Mouse (Mus musculus) liver, adult 2 months (tissue): ENCODE data around the gene Camkk2. TPM values are rescaled to one million over a fixed set of nuclear protein-coding genes. Genes with fewer than 3 reads are reported as not detected.

Experiments
- DNase-seq: peaks from one replicate; pipeline ENCODE4 v3.0.0-alpha.2; 2011; ENCODE audit warnings: low read depth, low spot score; ENCODE audit errors: extremely low read depth
- H3K27ac ChIP-seq: fragments of 200-500 bp; replicated peaks from 2 replicates; pipeline ENCODE4 v1.5.1; 2012; ENCODE audit warnings: low read depth, mild to moderate bottlenecking, control low read depth, inconsistent platforms, low read length; ENCODE audit not compliant: insufficient read depth
- H3K27me3 ChIP-seq: fragments of 200-500 bp; 2 replicates; pipeline ENCODE4 v1.6.1; 2012; ENCODE audit warnings: mild to moderate bottlenecking, moderate library complexity, low read length, inconsistent platforms; ENCODE audit not compliant: control insufficient read depth, insufficient read depth
- H3K36me3 ChIP-seq: fragments of 200-500 bp; 2 replicates; pipeline ENCODE4 v1.6.1; 2012; ENCODE audit warnings: low read length, inconsistent platforms; ENCODE audit not compliant: control insufficient read depth, insufficient read depth
- H3K4me1 ChIP-seq: fragments of 200-500 bp; 2 replicates; pipeline ENCODE4 v1.6.1; 2011; ENCODE audit warnings: low read length; ENCODE audit not compliant: control insufficient read depth, insufficient read depth
- H3K4me3 ChIP-seq: fragments of 200-500 bp; 2 replicates; pipeline ENCODE4 v1.5.1; 2011; ENCODE audit warnings: low read depth, mild to moderate bottlenecking, control low read depth, low read length, moderate library complexity; ENCODE audit not compliant: insufficient read depth
- H3K79me2 ChIP-seq: fragments of 200-500 bp; 2 replicates; pipeline ENCODE4 v1.6.1; 2012; ENCODE audit warnings: inconsistent platforms, mild to moderate bottlenecking, low read length, moderate library complexity; ENCODE audit not compliant: control insufficient read depth, insufficient read depth
- H3K9ac ChIP-seq: fragments of 200-500 bp; 2 replicates; pipeline ENCODE4 v1.6.1; 2012; ENCODE audit warnings: low read depth, mild to moderate bottlenecking, control low read depth, inconsistent platforms, low read length
- CTCF ChIP-seq: fragments of 200-500 bp; IDR thresholded peaks from 2 replicates; pipeline ENCODE4 v1.5.1; 2011; ENCODE audit warnings: low read depth, low read length, control low read depth
- POLR2A ChIP-seq: fragments of 200-500 bp; IDR thresholded peaks from 2 replicates; pipeline ENCODE4 v1.6.1; 2011; ENCODE audit warnings: low read length, control low read depth; ENCODE audit not compliant: insufficient read depth; ENCODE audit errors: extremely low read depth
- WGBS: fragments of 180-500 bp; shearing (Covaris S2); methylation state at CpG from one replicate; pipeline ENCODE4 v1.1.7; 2018; 5-methylcytosine and 5-hydroxymethylcytosine counted together
- polyA plus RNA-seq: library from polyadenylated mRNA; depleted of rRNA; stranded (reverse); fragments of >200 nt; gene quantifications from 2 replicates; pipeline ENCODE4 v1.2.3, GENCODE M21; 2012
- total RNA-seq: library from RNA; depleted of rRNA; stranded (reverse); fragments of >200 nt; gene quantifications from 2 replicates; pipeline ENCODE4 v1.2.3, GENCODE M21; 2014

The Camkk2 gene
- total and polyA plus RNA-seq, 2 experiments: 6.3 to 17.7 TPM

GRCm38 (mm10) chr5:122820777-122821523 is 41.7 kb upstream of the Camkk2 start, which contains the start of gene Anapc5:
Gene Anapc5 (minus strand): TSS chr5:122821339.
- peaks cover 2% of the 10 kb centered on the region; the same call in 1 of the 2 replicates for H3K4me1 ChIP-seq
- under 1% methylated on average over 55 of the region's 55 CpGs for WGBS

GRCm38 (mm10) chr5:122812699-122813098 is 33.5 kb upstream of the Camkk2 start:
- no peak overlapping the region for H3K27ac ChIP-seq
- no peaks in the 10 kb centered on the region for H3K27me3 ChIP-seq
- WGBS: 89% methylated on average over 3 of the region's 3 CpGs
- H3K79me2 ChIP-seq: no peaks in the 10 kb centered on the region
- H3K9ac ChIP-seq: no peak overlapping the region
- no peak overlapping the region for H3K4me3 ChIP-seq
- no peaks in the 10 kb centered on the region for H3K4me1 ChIP-seq
- TF ChIP-seq POLR2A: no peak
- no peak for TF ChIP-seq CTCF
- no peak for DNase-seq
- H3K36me3 ChIP-seq: peaks cover 42% of the 10 kb centered on the region

More at GRCm38 (mm10) chr5:122820777-122821523, 41.7 kb upstream of the Camkk2 start, which contains the start of gene Anapc5:
- peak within 1 kb of the TSS; percentile 85 for H3K9ac ChIP-seq
- H3K4me3 ChIP-seq: peak within 1 kb of the TSS; percentile 92
- DNase-seq: peak; percentile 92
- peaks cover 3% of the 10 kb centered on the region; the same call in 1 of the 2 replicates for H3K79me2 ChIP-seq
- peak within 1 kb of the TSS; percentile 77 for H3K27ac ChIP-seq
- TF ChIP-seq POLR2A: peak; percentile 73
- no peak for TF ChIP-seq CTCF
- H3K36me3 ChIP-seq: peaks cover 17% of the 10 kb centered on the region; the same call in 1 of the 2 replicates
- no peaks in the 10 kb centered on the region for H3K27me3 ChIP-seq

DNA sequence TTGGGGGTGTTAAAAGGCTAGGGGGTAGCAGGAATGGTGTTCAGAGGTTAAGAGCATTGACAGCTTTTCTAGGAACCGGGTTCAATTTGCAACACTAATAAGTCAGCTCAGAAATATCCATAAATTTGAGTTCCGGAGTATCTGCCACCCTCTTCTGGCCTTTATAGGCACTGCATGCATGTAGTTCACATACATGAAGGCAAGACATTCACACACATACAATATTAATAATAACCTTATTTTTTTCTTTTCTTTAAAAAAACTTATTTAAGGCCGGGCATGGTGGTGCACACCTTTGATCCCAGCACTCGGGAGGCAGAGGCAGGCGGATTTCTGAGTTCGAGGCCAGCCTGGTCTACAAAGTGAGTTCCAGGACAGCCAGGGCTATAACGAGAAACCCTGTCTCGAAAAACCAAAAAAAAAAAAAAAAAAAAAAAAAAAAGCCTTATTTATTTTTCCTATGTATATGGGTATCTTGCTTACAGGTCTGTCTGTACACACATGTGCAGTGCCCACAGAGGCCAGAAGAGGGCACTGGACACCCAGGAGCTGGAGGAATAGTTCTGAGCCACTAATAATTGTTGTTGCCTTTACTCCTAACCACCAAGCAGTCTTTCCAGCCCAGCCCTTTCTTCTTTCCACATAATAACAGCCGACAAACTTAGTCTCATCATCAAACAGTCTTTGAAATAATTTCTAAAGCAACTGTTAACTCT is 32.3 kb upstream of the Camkk2 start:
- Histone ChIP-seq H3K4me1 (no peaks in the 10 kb centered on the region), H3K4me3 (no peak overlapping the region), H3K79me2 (no peaks in the 10 kb centered on the region), H3K36me3 (peaks cover 38% of the 10 kb centered on the region), H3K27ac (no peak overlapping the region), H3K27me3 (no peaks in the 10 kb centered on the region), H3K9ac (no peak overlapping the region)
- no peak for TF ChIP-seq POLR2A
- peak; percentile 85 for TF ChIP-seq CTCF
- peak; percentile 58 for DNase-seq
- WGBS: 78% methylated on average over 9 of the region's 9 CpGs

- Histone ChIP-seq H3K27me3 (no peaks in the 10 kb centered on the region), H3K79me2 (no peaks in the 10 kb centered on the region), H3K27ac (no peak overlapping the region), H3K4me1 (peaks cover 22% of the 10 kb centered on the region), H3K4me3 (no peak overlapping the region), H3K9ac (no peak overlapping the region), H3K36me3 (peaks cover 23% of the 10 kb centered on the region)
- DNase-seq: peak; percentile 29
- WGBS: 48% methylated on average over 3 of the region's 3 CpGs
- TF ChIP-seq CTCF (no peak), POLR2A (no peak)
Measured at GRCm38 (mm10) chr5:122805503-122805902, 26.3 kb upstream of the Camkk2 start.

GRCm38 (mm10) chr5:122802706-122803105 is 23.5 kb upstream of the Camkk2 start:
- Histone ChIP-seq H3K4me1 (peaks cover 44% of the 10 kb centered on the region), H3K9ac (no peak overlapping the region), H3K79me2 (no peaks in the 10 kb centered on the region), H3K27ac (peak overlapping the region; percentile 98), H3K4me3 (no peak overlapping the region), H3K36me3 (peaks cover 19% of the 10 kb centered on the region), H3K27me3 (no peaks in the 10 kb centered on the region)
- TF ChIP-seq POLR2A (no peak), CTCF (peak; percentile 32; the same call in 1 of the 2 replicates)
- 23% methylated on average over 9 of the region's 9 CpGs for WGBS
- DNase-seq: peak; percentile 93
